In the genomic region with DNA sequence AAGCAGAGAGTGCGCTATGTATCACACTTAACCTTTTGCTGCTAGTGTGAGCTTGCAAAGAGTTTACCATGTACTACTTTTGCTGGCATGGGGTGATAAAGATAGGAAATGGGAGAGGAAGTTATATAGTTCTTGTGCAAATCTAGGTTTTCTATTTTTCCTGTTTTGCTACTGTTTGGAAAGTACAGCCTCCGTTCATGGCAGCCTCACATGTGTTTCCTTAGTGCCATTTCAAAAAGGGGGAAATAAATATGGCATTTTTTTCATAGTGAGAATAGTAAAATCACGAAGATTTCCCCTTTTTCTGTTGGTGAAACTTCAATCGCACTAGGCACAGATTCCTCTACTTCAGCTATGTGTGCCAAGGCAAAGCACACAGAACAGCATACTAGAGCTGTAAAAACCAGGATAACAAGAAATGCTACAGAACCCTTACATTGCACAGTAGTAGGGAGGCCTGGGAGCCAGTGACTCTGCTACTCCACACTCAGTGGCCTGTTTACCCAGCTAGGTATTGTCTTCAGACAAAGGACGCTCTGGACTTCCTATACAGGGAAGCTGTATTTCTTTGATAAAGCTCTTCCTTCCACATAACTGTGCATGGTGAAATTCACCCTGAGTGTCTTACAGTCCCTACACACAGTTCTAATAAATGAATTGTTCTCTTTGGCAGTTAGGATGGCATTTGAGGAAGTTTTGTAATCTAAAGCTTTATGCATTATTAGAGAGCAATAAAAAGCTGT, we compare ENCODE assay signal across 18 mouse cellular contexts.
A peak's percentile ranks its signal among the peaks of the same experiment; 100 is the strongest.
DNase-seq lines count a peak whose midpoint lies in the region; ATAC-seq and TF ChIP-seq lines count a peak whose summit lies in the region.
"Had no signal": no experiment of that assay in that cellular context is flagged by ENCODE, and none has a peak within 500 bp of the region (broad histone marks: within the 10 kb centered on the region; RNA-seq: fewer than 3 reads in every experiment).

No protein-coding gene starts in this region.

- no peak for TF ChIP-seq CTCF in layer of hippocampus, adult 2 months (conservative IDR thresholded peaks at IDR 0.05)

- peak overlapping the region; percentile 41; the same call in 1 of the 2 replicates for H3K27ac ChIP-seq in heart, embryonic 12.5 days (ENCODE audit: poor library complexity, severe bottlenecking)
- no peak overlapping the region for H3K27ac ChIP-seq in heart, embryonic 10.5 days
- H3K27ac ChIP-seq in layer of hippocampus, adult 2 months, result peak overlapping the region; percentile 66; the same call in 1 of the 2 replicates
- peak overlapping the region; percentile 79 for H3K27ac ChIP-seq in macrophage
- H3K27ac ChIP-seq: left cerebral cortex, adult 2 months; lung, embryonic 15.5 days; midbrain, embryonic 10.5 days had no signal

- no peak for DNase-seq in heart, embryonic 10.5 days (ENCODE audit: low spot score)
- DNase-seq in layer of hippocampus, adult 2 months (ENCODE audit: low spot score in 2 of 2), result no peak
- DNase-seq in layer of hippocampus, adult 9-10 months (ENCODE audit: low spot score), result no peak
- peak; percentile 8 for DNase-seq in A20 (ENCODE audit: low read depth, low spot score)
- DNase-seq in adrenal gland, postnatal 25 days, result no peak
- DNase-seq: cerebellum, adult 9-11 months; forebrain, postnatal 0 days; kidney, adult 2 months; kidney, postnatal 25 days; layer of hippocampus, adult 9-11 months; left cerebral cortex, postnatal 4 days; right cerebral cortex, postnatal 25 days; thymus, adult 2 months had no signal

- no peak overlapping the region for H3K4me2 ChIP-seq in heart, embryonic 12.5 days
- H3K4me2 ChIP-seq: lung, embryonic 15.5 days had no signal

- H3K9me3 ChIP-seq in heart, embryonic 12.5 days (replicated peaks), result no peaks in the 10 kb centered on the region
- H3K9me3 ChIP-seq in heart, embryonic 10.5 days, result no peaks in the 10 kb centered on the region
- H3K9me3 ChIP-seq: lung, embryonic 15.5 days; midbrain, embryonic 10.5 days had no signal

- H3K79me2 ChIP-seq in macrophage (ENCODE audit: inconsistent target), result no peaks in the 10 kb centered on the region

- no peaks in the 10 kb centered on the region for H3K27me3 ChIP-seq in heart, embryonic 12.5 days (replicated peaks)
- H3K27me3 ChIP-seq in heart, embryonic 10.5 days (ENCODE audit: insufficient read depth, poor library complexity, severe bottlenecking), result no peaks in the 10 kb centered on the region
- H3K27me3 ChIP-seq: lung, embryonic 15.5 days had no signal

- H3K4me3 ChIP-seq in heart, embryonic 12.5 days, result no peak overlapping the region
- no peak overlapping the region for H3K4me3 ChIP-seq in heart, embryonic 10.5 days
- H3K4me3 ChIP-seq in layer of hippocampus, adult 2 months, result no peak overlapping the region
- H3K4me3 ChIP-seq in macrophage (ENCODE audit: inconsistent target), result no peak overlapping the region
- H3K4me3 ChIP-seq: left cerebral cortex, adult 2 months; lung, embryonic 15.5 days; midbrain, embryonic 10.5 days had no signal

- 77% methylated on average over 5 of the region's 5 CpGs for WGBS in heart, embryonic 12.5 days
- 86% methylated on average over 5 of the region's 5 CpGs for WGBS in heart, embryonic 10.5 days
- 32% methylated on average over 5 of the region's 5 CpGs for WGBS in macrophage (ENCODE audit: missing documents)

- H3K4me1 ChIP-seq in heart, embryonic 12.5 days (replicated peaks), result no peaks in the 10 kb centered on the region
- H3K4me1 ChIP-seq in heart, embryonic 10.5 days, result no peaks in the 10 kb centered on the region
- H3K4me1 ChIP-seq: lung, embryonic 15.5 days had no signal

- H3K9ac ChIP-seq in heart, embryonic 12.5 days, result no peak overlapping the region
- H3K9ac ChIP-seq: forebrain, postnatal 0 days; lung, embryonic 15.5 days had no signal

- no peak for ATAC-seq in heart, embryonic 12.5 days (ENCODE audit: insufficient number of reproducible peaks, low FRiP score)
- ATAC-seq: forebrain, postnatal 0 days had no signal

- peaks cover 7% of the 10 kb centered on the region; the same call in 1 of the 2 replicates for H3K36me3 ChIP-seq in heart, embryonic 12.5 days
- no peaks in the 10 kb centered on the region for H3K36me3 ChIP-seq in heart, embryonic 10.5 days
- no peaks in the 10 kb centered on the region for H3K36me3 ChIP-seq in macrophage (ENCODE audit: inconsistent target)
- H3K36me3 ChIP-seq: lung, embryonic 15.5 days; midbrain, embryonic 10.5 days had no signal
